Mouse (Mus musculus): ENCODE results near the gene Cfap54.

Gene Cfap54

GRCm38 (mm10) chr10:93095827-93096226 is 14.4 kb upstream of the Cfap54 start:
- no peak for DNase-seq

- peak; percentile 93 for DNase-seq
Observed at GRCm38 (mm10) chr10:93094957-93095580, 13.7 kb upstream of the Cfap54 start.

- no peak for DNase-seq
Observed at GRCm38 (mm10) chr10:93091928-93092327, 10.5 kb upstream of the Cfap54 start.

GRCm38 (mm10) chr10:93090241-93090640 is 8.8 kb upstream of the Cfap54 start:
- DNase-seq = peak; percentile 31

GRCm38 (mm10) chr10:93088396-93089048 is 7.1 kb upstream of the Cfap54 start:
- DNase-seq = peak; percentile 66

GRCm38 (mm10) chr10:93087504-93087903 is 6.1 kb upstream of the Cfap54 start:
- peak; percentile 76 for DNase-seq

GRCm38 (mm10) chr10:93083963-93084340 is 2.5 kb upstream of the Cfap54 start:
- no peak for DNase-seq

GRCm38 (mm10) chr10:93083198-93083962 is 2.0 kb upstream of the Cfap54 start:
- peak; percentile 44 for DNase-seq

- peak; percentile 51 for DNase-seq
Observed at GRCm38 (mm10) chr10:93079486-93079885, 1.9 kb downstream of the Cfap54 start.

- DNase-seq = peak; percentile 65
Observed at GRCm38 (mm10) chr10:93077935-93078479, 3.4 kb downstream of the Cfap54 start.

GRCm38 (mm10) chr10:93076376-93076775 is 5.0 kb downstream of the Cfap54 start:
- peak; percentile 54 for DNase-seq

GRCm38 (mm10) chr10:93075856-93076255 is 5.6 kb downstream of the Cfap54 start:
- peak; percentile 55 for DNase-seq

GRCm38 (mm10) chr10:93072769-93073168 is 8.6 kb downstream of the Cfap54 start:
- DNase-seq = no peak

- DNase-seq = peak; percentile 54
Observed at GRCm38 (mm10) chr10:93071753-93072152, 9.7 kb downstream of the Cfap54 start.

GRCm38 (mm10) chr10:93070121-93070898 is 11.1 kb downstream of the Cfap54 start:
- peak; percentile 95 for DNase-seq

- no peak for DNase-seq
Observed at GRCm38 (mm10) chr10:93069721-93070120, 11.7 kb downstream of the Cfap54 start.

GRCm38 (mm10) chr10:93069041-93069679 is 12.3 kb downstream of the Cfap54 start:
- peak; percentile 98 for DNase-seq

GRCm38 (mm10) chr10:93064973-93065372 is 16.4 kb downstream of the Cfap54 start:
- peak; percentile 80 for DNase-seq

- DNase-seq = no peak
Observed at GRCm38 (mm10) chr10:93063576-93063975, 17.8 kb downstream of the Cfap54 start.

- DNase-seq = no peak
Observed at GRCm38 (mm10) chr10:93062395-93062794, 19.0 kb downstream of the Cfap54 start.

GRCm38 (mm10) chr10:93053867-93054266 is 27.6 kb downstream of the Cfap54 start:
- DNase-seq = no peak

- DNase-seq = no peak
Observed at GRCm38 (mm10) chr10:93053315-93053714, 28.1 kb downstream of the Cfap54 start.
